Mouse (Mus musculus) lung, postnatal 4 days (tissue): ENCODE results near the gene Gm21294.
"Not testable (repeated sequence)": the region's sequence is repeated elsewhere in the genome, so short reads cannot be mapped to it uniquely, and the experiment has no call there.

ENCODE experiments used
- DNase-seq, 2 experiments: peaks; one replicate each; pipeline ENCODE4 v3.0.0; 2021

The Gm21294 gene

DNA sequence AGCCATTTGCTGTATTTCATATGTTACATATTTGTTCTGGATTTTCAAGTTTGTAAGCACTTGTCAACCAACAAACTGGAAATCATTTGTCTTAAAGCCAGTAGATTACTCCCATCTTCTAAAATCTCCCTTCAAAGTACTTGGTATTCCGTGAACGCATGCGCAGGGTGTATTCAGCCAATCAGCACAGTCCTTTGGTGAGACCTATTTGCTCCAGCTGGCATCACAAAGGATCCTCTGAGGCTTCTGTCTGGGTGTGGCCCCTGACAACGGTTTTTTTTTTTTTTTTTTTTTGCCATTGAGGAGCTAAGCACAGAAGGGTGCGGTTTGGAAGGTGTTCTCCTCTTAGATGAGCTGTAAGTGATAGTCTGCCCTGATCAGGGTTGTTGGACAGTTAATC lies at the start of gene Gm21294:
Gene Gm21294, plus strand, starts transcription at position 301 of the 400 bp plus-strand sequence.
- not testable (repeated sequence) for DNase-seq

DNA sequence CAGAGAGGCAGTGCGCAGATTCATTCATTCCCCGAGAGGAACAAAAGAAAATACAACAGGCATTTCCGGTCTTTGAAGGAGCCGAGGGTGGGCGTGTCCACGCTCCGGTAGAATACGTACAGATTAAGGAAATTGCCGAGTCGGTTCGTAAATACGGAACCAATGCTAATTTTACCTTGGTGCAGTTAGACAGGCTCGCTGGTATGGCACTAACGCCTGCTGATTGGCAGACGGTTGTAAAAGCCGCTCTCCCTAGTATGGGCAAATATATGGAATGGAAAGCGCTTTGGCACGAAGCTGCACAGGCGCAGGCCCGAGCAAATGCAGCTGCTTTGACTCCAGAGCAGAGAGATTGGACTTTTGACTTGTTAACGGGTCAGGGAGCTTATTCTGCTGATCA lies 73.6 kb downstream of the Gm21294 start:
- DNase-seq: peak; percentile 6 to 23
